Mouse (Mus musculus) CH12.LX (cell line): ENCODE measurements around the gene Col15a1. TPM values are rescaled to one million over a fixed set of nuclear protein-coding genes. Genes with fewer than 3 reads are reported as not detected.

ENCODE experiments used
- DNase-seq: peaks from one replicate; pipeline ENCODE4 v3.0.0-alpha.2; 2013; ENCODE audit errors: extremely low read depth
- H3K27ac ChIP-seq: 2 replicates; pipeline ENCODE4 v1.5.1; 2012; ENCODE audit warnings: low read depth, mild to moderate bottlenecking, control low read depth, moderate library complexity; ENCODE audit not compliant: insufficient read depth
- H3K27me3 ChIP-seq: replicated peaks from 2 replicates; pipeline ENCODE3; 2012; ENCODE audit warnings: inconsistent platforms
- H3K36me3 ChIP-seq, 2 experiments: replicated peaks in 1 of 2; 2 replicates each; pipeline versions ENCODE3 to v1.6.1; 2012; ENCODE audit warnings: inconsistent platforms in 1 of 2, low read length in 1 of 2, mild to moderate bottlenecking in 1 of 2, mixed read lengths in 1 of 2, moderate library complexity in 1 of 2; ENCODE audit not compliant: control insufficient read depth in 1 of 2, insufficient read depth in 1 of 2
- H3K4me1 ChIP-seq, 2 experiments: 2 replicates each; pipeline ENCODE4 v1.6.1; 2012; ENCODE audit warnings: inconsistent platforms in 1 of 2, moderate library complexity in 1 of 2; ENCODE audit not compliant: insufficient read depth in 2 of 2, control insufficient read depth in 1 of 2
- H3K4me2 ChIP-seq: 2 replicates; pipeline ENCODE4 v1.6.1; 2012; ENCODE audit warnings: low read depth, mild to moderate bottlenecking, control low read depth; ENCODE audit not compliant: poor library complexity, insufficient read depth, severe bottlenecking
- H3K4me3 ChIP-seq, 3 experiments: fragments of 150-350 bp in 1 of 3; sonication (generic) in 1 of 3; replicated peaks in 1 of 3; 2 replicates each; pipeline versions ENCODE3 to v1.5.1; 2011 to 2012; ENCODE audit warnings: low read depth in 2 of 3, low read length in 2 of 3, mild to moderate bottlenecking in 2 of 3, moderate library complexity in 2 of 3, control low read depth in 1 of 3, improper control_type of control experiment in 1 of 3, inconsistent platforms in 1 of 3, mixed read lengths in 1 of 3; ENCODE audit not compliant: poor library complexity in 1 of 3
- H3K79me2 ChIP-seq: replicated peaks from 2 replicates; pipeline ENCODE4 v1.6.1; 2012; ENCODE audit warnings: mild to moderate bottlenecking, moderate library complexity; ENCODE audit not compliant: control insufficient read depth, poor library complexity, insufficient read depth, severe bottlenecking; ENCODE audit errors: extremely low read depth
- H3K9ac ChIP-seq: 2 replicates; pipeline ENCODE4 v1.6.1; 2012; ENCODE audit warnings: low read depth, mild to moderate bottlenecking, control low read depth, moderate library complexity; ENCODE audit not compliant: insufficient read depth
- H3K9me3 ChIP-seq: replicated peaks from 2 replicates; pipeline ENCODE3; 2012; ENCODE audit warnings: low read length, inconsistent platforms, mixed read lengths
- CTCF ChIP-seq, 2 experiments: IDR thresholded peaks in 1 of 2; conservative IDR thresholded peaks in 1 of 2; 2 replicates each; pipeline ENCODE4 v1.5.1; 2011 to 2012; ENCODE audit warnings: low read depth in 2 of 2, low read length in 2 of 2, improper control_type of control experiment in 1 of 2, inconsistent platforms in 1 of 2, mild to moderate bottlenecking in 1 of 2, moderate library complexity in 1 of 2
- E2F4 ChIP-seq: IDR thresholded peaks from 2 replicates; pipeline ENCODE4 v1.6.1; 2011; ENCODE audit warnings: low read depth, low read length, improper control_type of control experiment; ENCODE audit not compliant: insufficient replicate concordance
- EP300 ChIP-seq: IDR thresholded peaks from 2 replicates; pipeline ENCODE4 v1.6.1; 2011; ENCODE audit warnings: low read length, improper control_type of control experiment
- JUND ChIP-seq: conservative IDR thresholded peaks from 2 replicates; pipeline ENCODE4 v1.6.1; 2011; ENCODE audit warnings: low read depth, low read length, improper control_type of control experiment
- MAFK ChIP-seq: IDR thresholded peaks from 2 replicates; pipeline ENCODE4 v1.6.1; 2011; ENCODE audit warnings: low read length, improper control_type of control experiment; ENCODE audit not compliant: insufficient replicate concordance
- MAZ ChIP-seq: IDR thresholded peaks from 2 replicates; pipeline ENCODE4 v1.6.1; 2012; ENCODE audit warnings: low read depth, mild to moderate bottlenecking, inconsistent platforms, low read length, improper control_type of control experiment, moderate library complexity
- MXI1 ChIP-seq: IDR thresholded peaks from 2 replicates; pipeline ENCODE4 v1.6.1; 2011; ENCODE audit warnings: mild to moderate bottlenecking, low read depth, low read length, improper control_type of control experiment
- MYC ChIP-seq: IDR thresholded peaks from 2 replicates; pipeline ENCODE4 v1.6.1; 2011; ENCODE audit warnings: low read depth, mild to moderate bottlenecking, improper control_type of control experiment, low read length
- NRF1 ChIP-seq: IDR thresholded peaks from 2 replicates; pipeline ENCODE4 v1.6.1; 2014; ENCODE audit warnings: low read depth, mild to moderate bottlenecking, inconsistent platforms, low read length, improper control_type of control experiment, moderate library complexity
- PAX5 ChIP-seq: IDR thresholded peaks from 2 replicates; pipeline ENCODE4 v1.6.1; 2012; ENCODE audit warnings: low read length, inconsistent platforms, mixed read lengths
- POLR2A ChIP-seq: IDR thresholded peaks from 2 replicates; pipeline ENCODE4 v1.6.1; 2011; ENCODE audit warnings: low read depth, mild to moderate bottlenecking, improper control_type of control experiment, low read length
- POLR2AphosphoS2 ChIP-seq: IDR thresholded peaks from 2 replicates; pipeline ENCODE4 v1.6.1; 2011; ENCODE audit warnings: low read depth, low read length, improper control_type of control experiment
- RAD21 ChIP-seq: IDR thresholded peaks from 2 replicates; pipeline ENCODE4 v1.6.1; 2011; ENCODE audit warnings: low read depth, mild to moderate bottlenecking, low read length, improper control_type of control experiment, moderate library complexity
- RCOR1 ChIP-seq: conservative IDR thresholded peaks from 2 replicates; pipeline ENCODE4 v1.6.1; 2012; ENCODE audit warnings: low read depth, mild to moderate bottlenecking, inconsistent platforms, low read length, improper control_type of control experiment
- SIN3A ChIP-seq: IDR thresholded peaks from 2 replicates; pipeline ENCODE4 v1.6.1; 2012; ENCODE audit warnings: low read length, improper control_type of control experiment, inconsistent platforms
- SMC3 ChIP-seq: IDR thresholded peaks from 2 replicates; pipeline ENCODE4 v1.6.1; 2011; ENCODE audit warnings: low read depth, low read length, improper control_type of control experiment
- UBTF ChIP-seq: IDR thresholded peaks from 2 replicates; pipeline ENCODE4 v1.6.1; 2012; ENCODE audit warnings: low read depth, mild to moderate bottlenecking, inconsistent platforms, low read length, improper control_type of control experiment, moderate library complexity
- USF1 ChIP-seq: IDR thresholded peaks from 2 replicates; pipeline ENCODE4 v1.6.1; 2014; ENCODE audit warnings: low read depth, mild to moderate bottlenecking, inconsistent platforms, low read length, improper control_type of control experiment
- USF2 ChIP-seq: conservative IDR thresholded peaks from 2 replicates; pipeline ENCODE4 v1.6.1; 2011; ENCODE audit warnings: low read depth, low read length, improper control_type of control experiment
- ZC3H11A ChIP-seq: IDR thresholded peaks from 2 replicates; pipeline ENCODE4 v1.6.1; 2012; ENCODE audit warnings: low read depth, mild to moderate bottlenecking, inconsistent platforms, low read length, improper control_type of control experiment
- ZMIZ1 ChIP-seq: IDR thresholded peaks from 2 replicates; pipeline ENCODE4 v1.6.1; 2012; ENCODE audit warnings: low read depth, mild to moderate bottlenecking, inconsistent platforms, low read length, improper control_type of control experiment
- dilution Hi-C: fragments of 300-500 bp; cut with MboI; formaldehyde crosslinking; loops from 2 replicates; pipeline ENCODE4 v1.14.3; 2020; ENCODE audit warnings: low sequenced_read_pairs; ENCODE audit not compliant: extremely low pct_unique_long_range_greater_than_20kb, extremely low pct_ligation_motif_present
- in situ Hi-C: fragments of 300-500 bp; cut with MboI; formaldehyde crosslinking; loops from 3 replicates; pipeline ENCODE4 v1.14.3; 2019; ENCODE audit warnings: low sequenced_read_pairs, low pct_ligation_motif_present, low pct_unique_long_range_greater_than_20kb, mixed read lengths
- polyA plus RNA-seq: library from polyadenylated mRNA; unstranded; fragments of >175 nt; gene quantifications from 2 replicates; pipeline ENCODE4 v1.2.1, GENCODE M21; 2012; ENCODE audit warnings: low read depth; ENCODE audit not compliant: insufficient read length
- total RNA-seq, 2 experiments: library from RNA; depleted of rRNA; stranded (reverse); fragments of 300-350 nt in 1 of 2; fragments of >200 nt in 1 of 2; gene quantifications; 2 replicates each; pipeline ENCODE4 v1.2.3; 2012 to 2014

Col15a1 gene
- total and polyA plus RNA-seq, 3 experiments: 0.08 to 2.2 (median 0.68) TPM

- H3K9me3 ChIP-seq: peaks cover 16% of the 10 kb centered on the region
- H3K4me1 ChIP-seq: peaks cover 23 to 73% of the 10 kb centered on the region in 2 experiments; a peak in 3 of 4 replicates
- dilution Hi-C loops: no loop called here
- TF ChIP-seq POLR2A (no peak), PAX5 (no peak), RAD21 (no peak), USF2 (no peak), UBTF (no peak), ZMIZ1 (no peak), MYC (no peak), NRF1 (no peak), JUND (no peak)
- no peak overlapping the region for H3K9ac ChIP-seq
- H3K27ac ChIP-seq: no peak overlapping the region
- H3K36me3 ChIP-seq: no peaks in the 10 kb centered on the region
- H3K79me2 ChIP-seq: no peaks in the 10 kb centered on the region
- H3K4me2 ChIP-seq: peak overlapping the region; percentile 68; the same call in 1 of the 2 replicates
- no peak for DNase-seq
- in situ Hi-C loops: loop anchor here (5.0 kb wide), 1 partner anchor 145 kb away; no protein-coding TSS in a partner anchor
- H3K4me3 ChIP-seq: no peak overlapping the region
- no peaks in the 10 kb centered on the region for H3K27me3 ChIP-seq
Measured at GRCm38 (mm10) chr4:47251693-47252435, 43.9 kb downstream of the Col15a1 start.

- in situ Hi-C loops (loop anchor here (5.0 kb wide), 1 partner anchor 145 kb away; no protein-coding TSS in a partner anchor), dilution Hi-C loops (no loop called here)
- Histone ChIP-seq H3K27ac (no peak overlapping the region), H3K36me3 (no peaks in the 10 kb centered on the region), H3K27me3 (no peaks in the 10 kb centered on the region), H3K9ac (no peak overlapping the region), H3K4me2 (no peak overlapping the region), H3K79me2 (no peaks in the 10 kb centered on the region), H3K9me3 (peaks cover 16% of the 10 kb centered on the region), H3K4me3 (no peak overlapping the region), H3K4me1 (peaks cover 19 to 65% of the 10 kb centered on the region in 2 experiments; a peak in 3 of 4 replicates)
- TF ChIP-seq JUND (no peak), POLR2AphosphoS2 (no peak), CTCF (conservative IDR thresholded peaks at IDR 0.05 in 1 of 2, IDR thresholded peaks at IDR 0.05 in 1 of 2; ENCODE audit: low read depth in 2 of 2, low read length in 2 of 2) (peak in 1 of 2 experiments; percentile 22; a peak in 2 of 4 replicates), EP300 (no peak), MAZ (no peak)
- no peak for DNase-seq
Measured at GRCm38 (mm10) chr4:47252627-47253026, 44.7 kb downstream of the Col15a1 start.

- peak; percentile 68 for DNase-seq
- dilution Hi-C loops: no loop called here
- TF ChIP-seq USF2 (no peak), MXI1 (no peak), RAD21 (peak; percentile 71), EP300 (no peak), RCOR1 (no peak), SMC3 (peak; percentile 87), E2F4 (no peak), ZC3H11A (no peak), USF1 (no peak), POLR2AphosphoS2 (no peak), SIN3A (no peak), MYC (no peak), CTCF (conservative IDR thresholded peaks at IDR 0.05 in 1 of 2, IDR thresholded peaks at IDR 0.05 in 1 of 2; ENCODE audit: low read depth in 2 of 2, low read length in 2 of 2) (peak; percentile 88 to 91), MAFK (no peak)
Measured at GRCm38 (mm10) chr4:47255641-47256040, 47.7 kb downstream of the Col15a1 start.

More at GRCm38 (mm10) chr4:47255641-47256040, 47.7 kb downstream of the Col15a1 start:
- Histone ChIP-seq H3K9ac (no peak overlapping the region), H3K27ac (no peak overlapping the region), H3K4me2 (no peak overlapping the region), H3K36me3 (no peaks in the 10 kb centered on the region), H3K27me3 (no peaks in the 10 kb centered on the region), H3K9me3 (peaks cover 16% of the 10 kb centered on the region), H3K4me1 (peaks cover 16 to 46% of the 10 kb centered on the region in 2 experiments; a peak in 3 of 4 replicates), H3K79me2 (no peaks in the 10 kb centered on the region), H3K4me3 (no peak overlapping the region)
- in situ Hi-C loops: loop anchor here (5.0 kb wide), 2 partner anchors 37 to 92 kb away; no protein-coding TSS in a partner anchor
